Mouse (Mus musculus) brain, adult 2 months (tissue): ENCODE data around the gene Lipa.

Experiments used
- DNase-seq: peaks from one replicate; pipeline ENCODE4 v3.0.0; 2011; ENCODE audit warnings: low read depth, low spot score

The Lipa gene

DNA sequence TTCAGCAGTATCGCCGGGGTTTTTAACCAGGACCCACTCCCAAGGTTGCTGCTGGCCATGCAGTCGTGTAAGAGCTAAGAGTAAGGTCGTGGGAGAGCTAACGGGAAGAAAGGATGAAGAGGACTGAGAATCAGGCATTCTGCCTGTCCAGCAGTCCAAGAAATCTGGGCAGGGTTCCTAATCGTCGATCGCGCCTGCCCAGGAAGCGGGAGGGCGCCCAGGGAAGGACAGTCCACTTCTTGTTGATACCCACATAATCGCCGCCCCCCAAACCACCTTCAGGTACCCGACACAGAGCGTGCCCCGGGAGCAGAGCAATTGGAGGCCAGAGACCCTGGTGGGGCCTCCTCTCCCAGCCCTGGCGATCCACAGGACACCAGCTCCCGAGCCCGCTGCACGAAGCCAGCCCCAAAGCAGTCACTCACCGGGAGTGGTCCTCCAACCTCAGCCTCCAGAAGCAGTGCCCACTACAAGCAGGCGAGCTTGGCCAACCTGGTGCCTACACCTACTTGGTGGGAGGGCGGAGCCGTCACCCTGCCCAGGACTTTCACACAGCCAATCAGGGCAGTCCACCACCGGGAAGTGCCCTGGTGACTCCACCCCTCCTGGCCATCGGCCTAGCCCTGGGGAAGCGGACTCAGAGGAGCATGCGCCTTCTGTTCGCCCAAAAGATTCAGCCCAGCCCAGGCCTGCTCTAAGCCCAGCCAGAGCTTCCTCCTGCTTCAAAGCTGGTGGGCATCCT, at the start of gene Lipa:
Lipa (minus strand) TSS at position 534 of the 742 bp plus-strand sequence.
- peak; percentile 99 for DNase-seq

DNA sequence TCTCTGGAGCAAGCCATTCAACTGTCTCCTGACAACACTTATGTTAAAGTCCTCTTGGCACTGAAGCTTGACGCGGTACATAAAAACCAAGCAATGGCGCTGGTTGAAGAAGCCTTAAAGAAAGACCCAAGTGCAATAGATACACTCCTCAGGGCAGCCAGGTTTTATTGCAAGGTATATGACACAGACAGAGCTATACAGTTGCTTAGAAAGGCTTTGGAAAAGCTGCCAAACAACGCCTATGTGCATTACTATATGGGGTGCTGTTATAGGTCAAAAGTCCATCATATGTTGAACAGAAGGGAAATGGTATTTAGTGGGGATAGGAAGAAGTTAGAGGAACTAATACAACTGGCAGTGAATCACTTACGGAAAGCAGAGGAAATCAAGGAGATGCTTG, 46.4 kb upstream of the Lipa start:
- no peak for DNase-seq

DNA sequence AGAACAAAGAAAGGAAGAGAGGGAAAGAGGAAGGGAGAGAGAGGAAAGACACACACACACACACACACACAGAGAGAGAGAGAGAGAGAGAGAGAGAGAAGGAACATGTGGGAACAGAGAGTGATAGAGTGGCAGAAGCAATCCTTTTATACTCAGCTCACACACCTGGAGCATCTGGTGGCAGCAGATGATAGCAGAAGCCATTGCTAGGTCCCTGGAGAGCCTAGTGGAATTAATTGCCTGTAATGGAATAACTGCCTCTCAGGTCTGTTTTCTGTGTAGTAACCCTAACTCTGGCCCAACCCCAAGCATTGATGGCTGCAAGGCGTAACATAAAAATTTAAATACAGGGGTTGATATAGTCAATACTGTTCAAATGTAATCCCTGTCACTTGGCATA, 43.8 kb upstream of the Lipa start:
- no peak for DNase-seq

DNA sequence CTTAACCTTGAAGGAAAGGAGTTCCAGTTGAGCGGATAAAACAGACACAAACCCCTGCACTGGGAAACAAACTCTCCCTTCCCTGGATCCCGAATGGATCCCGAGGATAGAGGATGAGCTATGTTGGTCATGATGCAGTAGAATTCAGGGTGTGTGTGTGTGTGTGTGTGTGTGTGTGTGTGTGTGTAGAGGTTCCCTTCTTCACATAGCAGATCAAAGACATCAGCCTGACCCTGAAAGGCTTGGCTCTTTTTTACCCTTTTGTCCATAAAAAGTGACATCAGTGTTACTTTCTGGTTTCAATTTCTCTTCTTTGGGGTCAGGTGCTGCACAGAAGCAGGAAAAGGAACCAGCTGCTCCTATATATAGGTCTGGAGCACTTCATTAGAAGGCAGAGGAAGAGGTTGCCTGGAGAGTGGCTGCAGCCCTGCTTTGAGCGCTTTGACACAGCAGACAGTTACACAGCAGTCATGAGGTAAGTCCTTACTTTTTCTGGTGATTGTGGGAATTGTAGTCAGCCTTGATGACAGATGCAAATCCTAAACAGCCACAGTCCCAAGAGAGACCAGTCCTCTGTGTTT, 42.7 kb upstream of the Lipa start:
- DNase-seq = peak; percentile 52

DNA sequence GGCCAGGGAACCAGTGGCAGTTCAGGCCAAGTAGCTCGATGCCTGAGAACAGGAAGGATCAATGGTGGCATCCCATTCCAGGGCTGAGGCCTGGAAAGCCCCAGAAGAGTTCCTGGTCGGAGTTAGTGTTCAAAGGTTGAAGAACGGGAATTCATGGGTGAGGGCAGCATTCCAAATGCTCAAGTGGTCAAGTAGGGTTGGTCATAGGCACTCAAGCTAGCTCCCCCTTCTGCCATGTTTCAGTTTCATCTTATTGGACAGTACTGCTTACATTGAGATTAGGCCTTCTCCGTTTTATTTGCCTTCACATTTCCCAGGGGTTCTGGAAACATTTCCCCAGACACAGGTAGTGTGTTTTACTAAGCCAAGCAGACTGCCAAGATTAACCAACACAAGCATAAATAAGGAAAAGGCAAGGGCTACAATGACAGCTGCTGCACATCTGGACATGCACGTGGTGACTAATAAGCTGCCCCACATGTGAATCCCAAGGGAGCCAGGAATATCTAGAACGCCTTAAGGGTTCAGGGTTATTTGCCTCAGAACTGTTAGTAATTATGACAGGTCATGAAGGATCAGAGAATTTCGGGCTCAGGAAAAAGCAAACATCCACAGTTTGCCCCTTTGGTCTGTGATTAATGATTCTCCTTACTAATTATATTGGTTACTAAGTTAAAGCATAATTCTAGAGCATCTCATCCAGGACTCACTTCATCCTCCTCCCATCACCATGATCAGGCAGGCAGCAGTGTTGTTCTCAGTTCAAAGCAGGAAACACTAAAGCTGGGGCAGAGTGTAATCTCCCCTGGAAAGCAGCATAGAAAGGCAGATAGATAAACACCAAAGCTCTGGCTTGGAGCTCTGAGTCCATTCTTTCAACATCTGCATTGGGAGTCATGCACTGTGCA, 42.0 kb upstream of the Lipa start:
- no peak for DNase-seq

DNA sequence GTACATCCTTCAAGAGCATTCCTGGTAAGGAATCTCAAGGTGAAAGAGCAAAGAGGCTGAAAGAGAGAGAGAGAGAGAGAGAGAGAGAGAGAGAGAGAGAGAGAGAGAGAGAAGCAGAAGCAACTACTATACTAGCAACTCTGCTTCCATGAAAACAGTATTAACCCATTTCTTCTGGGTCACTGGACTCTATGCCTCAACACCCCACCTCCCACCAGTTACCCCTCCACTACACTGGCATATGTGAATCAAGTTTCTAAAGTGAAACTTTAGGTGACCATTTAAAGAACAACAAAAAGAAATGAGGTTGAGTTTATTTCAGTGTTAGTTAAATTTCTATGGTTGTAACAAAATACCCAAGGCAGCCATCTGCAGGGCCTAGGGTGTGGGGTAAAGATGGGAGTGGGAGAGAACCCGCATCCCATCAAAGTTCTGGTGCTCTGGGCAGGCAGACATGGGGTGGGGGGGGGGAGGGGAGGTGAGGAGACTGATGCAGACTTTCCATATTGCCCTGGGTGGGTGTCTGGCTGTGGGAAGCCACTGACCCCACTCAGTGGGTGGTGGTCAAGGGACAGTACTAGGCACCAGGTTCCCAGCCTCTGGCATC, 39.0 kb upstream of the Lipa start:
- DNase-seq = no peak

DNA sequence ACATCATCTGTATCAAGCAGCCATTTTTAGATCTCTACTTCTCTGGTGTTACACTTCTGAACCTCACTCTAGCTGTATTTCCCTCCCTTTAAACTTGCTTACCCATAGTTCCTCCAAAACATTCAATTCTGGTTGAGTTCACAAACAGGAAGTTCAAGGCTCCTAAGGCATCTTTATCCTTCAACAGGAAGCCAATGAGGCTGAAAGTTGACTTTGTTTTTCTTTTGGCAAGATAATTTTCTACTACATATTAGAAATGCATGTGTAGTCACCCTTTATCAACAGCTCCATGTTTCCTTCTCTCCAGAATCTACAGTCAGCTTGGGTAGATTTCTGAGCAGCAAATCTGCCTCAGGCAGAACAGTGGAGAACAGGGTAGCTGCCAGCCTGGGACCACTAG, 35.3 kb upstream of the Lipa start:
- no peak for DNase-seq

DNA sequence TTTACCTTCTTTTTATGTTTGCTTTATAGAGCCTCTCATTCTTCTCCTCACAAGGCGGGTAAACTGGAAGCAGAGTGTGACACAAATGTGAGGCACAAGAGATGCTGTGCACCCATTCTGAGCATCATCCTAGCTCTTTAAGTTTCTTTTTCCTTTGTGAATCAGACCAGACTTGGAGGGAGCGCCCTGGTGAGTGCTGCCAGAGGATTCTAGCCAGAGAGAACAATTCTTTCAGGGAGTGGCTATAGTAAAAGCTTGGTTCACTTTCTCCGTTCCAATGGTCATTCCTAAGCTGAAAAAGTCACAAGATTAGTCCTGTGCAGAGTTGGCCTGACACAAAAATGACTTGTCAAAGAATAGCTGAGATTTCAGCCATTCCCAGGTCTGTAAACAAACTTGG, 29.3 kb upstream of the Lipa start:
- DNase-seq = no peak

DNA sequence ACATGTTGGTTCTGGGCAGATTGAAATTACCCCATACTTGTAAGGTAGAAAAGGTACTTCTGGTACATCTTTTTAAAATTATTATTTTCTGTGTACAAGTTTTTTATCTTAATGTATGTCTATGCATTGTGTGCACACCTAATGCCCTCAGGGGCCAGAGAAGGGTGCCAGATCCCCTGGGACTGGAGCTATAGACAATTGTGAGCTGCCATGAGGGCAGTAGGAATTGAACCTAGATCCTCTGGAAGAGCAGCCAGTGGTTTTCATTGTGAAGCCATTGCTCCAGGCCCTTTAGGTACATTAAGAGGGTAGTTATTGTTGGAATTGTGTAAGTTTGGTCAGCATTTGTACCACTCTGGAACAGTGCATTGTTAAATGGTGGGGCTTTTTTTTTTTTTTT, 26.8 kb upstream of the Lipa start:
- DNase-seq = no peak

DNA sequence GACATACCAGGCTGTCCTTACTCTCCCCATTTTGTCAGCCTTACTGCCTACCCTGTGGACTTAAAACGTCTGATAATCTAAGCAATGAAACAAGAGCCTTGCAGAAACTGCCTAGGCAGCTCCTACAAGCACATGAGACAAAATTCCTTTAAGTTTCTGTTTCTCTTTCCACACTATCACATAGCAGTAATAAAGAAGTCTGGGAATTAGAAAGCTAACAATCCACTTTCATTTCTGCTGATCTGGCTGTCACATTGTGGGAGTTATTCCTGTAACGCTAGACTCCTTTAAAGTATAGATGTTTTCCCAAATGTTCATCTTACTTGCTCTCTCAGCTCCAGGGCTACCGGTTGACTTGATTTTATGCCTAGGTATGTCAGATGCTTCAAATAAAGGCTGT, 26.2 kb upstream of the Lipa start:
- no peak for DNase-seq

DNA sequence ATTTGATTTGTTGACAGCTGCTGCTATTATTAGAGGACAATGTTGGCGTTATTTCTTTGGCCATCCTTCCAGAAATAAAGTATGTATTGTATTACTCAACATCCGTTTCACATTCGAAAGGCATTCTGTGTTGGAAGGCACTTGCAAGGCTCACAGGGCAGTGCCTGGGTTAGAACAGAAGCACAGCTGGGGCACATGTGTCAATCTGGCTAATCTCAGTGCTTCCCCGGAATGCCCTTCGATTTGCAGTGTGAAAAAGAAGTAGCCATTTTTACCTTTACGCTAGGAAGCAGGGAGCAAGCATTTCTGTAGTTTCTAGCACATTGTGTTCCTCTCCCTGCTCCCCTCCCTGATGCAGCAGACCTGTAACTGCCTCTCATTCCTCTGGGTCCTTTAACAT, 25.7 kb upstream of the Lipa start:
- peak; percentile 43 for DNase-seq

DNA sequence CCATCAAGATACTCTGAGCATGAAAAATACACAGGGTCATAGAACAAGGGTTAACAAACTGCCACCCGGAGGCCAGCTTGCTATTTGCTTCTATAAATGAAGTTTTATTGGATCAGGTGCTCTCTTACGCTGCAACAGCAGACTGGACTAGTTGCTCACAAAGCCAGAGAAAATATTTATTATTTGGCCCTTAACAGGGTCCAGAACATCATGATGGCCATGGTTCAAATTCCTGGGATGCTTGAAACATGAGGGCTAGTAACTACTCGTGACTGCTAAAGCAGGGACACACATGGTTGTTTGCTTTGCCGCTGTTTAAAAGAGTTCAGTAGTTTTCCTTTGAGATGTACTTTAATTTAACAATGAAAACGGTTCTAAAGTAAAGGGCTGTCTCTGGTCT, 24.7 kb upstream of the Lipa start:
- no peak for DNase-seq

DNA sequence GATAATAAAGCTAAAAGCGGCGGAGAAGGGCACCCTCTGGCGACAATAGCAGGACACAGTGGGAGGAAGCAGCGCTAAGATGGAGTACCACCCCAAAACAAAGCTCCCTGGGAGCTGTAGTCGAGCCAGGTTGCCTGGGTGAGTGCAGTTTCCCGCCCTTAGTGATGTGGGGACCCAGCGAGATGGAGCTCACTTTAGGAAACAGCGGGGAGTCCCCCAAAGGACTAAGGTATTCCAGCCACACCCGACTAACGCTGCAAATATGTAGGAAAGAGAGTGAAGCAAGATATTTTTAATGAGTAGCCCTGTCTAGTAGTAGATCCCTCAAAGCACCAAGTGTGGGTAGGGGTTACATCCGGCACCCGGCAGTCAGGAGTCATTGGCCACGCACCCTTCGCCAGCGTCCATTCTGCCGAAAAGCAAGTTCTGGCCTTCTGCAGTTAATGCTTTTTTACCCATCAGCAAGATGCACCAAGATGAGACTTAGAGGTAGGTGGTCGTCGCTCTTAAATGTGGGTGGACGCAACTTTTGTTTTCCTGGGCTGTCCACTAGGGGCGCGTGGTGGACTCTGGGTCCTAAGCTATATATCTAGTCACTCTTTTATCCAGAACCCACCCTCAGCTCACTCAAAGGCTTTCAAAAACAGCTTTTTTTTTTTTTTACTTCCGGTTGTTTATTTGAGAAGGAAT, 23.4 kb upstream of the Lipa start, which contains the start of gene Ifit2:
Ifit2 (plus strand) TSS at position 161 of the 690 bp plus-strand sequence.
- peak; percentile 94 for DNase-seq

DNA sequence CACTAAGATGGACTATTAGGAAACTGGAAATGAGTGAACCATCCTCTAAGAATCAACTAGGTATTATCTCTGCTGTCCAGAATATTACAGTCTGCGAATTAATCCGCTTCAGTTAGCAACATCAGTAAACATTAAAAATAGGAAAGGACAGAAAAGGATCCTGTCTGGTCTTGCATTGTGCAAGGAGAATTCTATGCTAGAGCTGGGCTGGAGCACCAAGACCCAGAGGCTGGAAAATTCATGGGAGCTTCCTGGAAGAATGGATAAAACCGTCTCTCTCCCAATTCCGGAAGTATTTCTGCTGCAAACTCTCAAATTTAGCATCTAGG, 22.9 kb upstream of the Lipa start:
- no peak for DNase-seq

DNA sequence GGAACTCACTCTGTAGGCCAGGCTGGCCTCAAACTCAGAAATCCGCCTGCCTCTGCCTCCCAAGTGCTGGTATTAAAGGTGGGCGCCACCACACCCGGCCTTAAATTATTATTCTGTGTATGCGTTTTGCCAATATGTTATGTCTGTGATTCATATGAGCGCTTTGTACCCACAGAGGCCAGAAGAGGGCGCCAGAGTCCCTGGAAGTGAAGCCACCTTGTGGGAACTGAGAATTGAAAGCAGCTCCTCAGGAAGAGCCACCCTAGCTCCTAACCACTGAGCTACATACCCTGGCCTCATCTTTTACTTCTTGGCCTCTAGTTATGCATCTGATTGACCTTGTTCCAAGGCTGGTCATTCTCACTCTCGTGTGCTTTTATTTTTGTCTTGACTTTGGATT, 20.7 kb upstream of the Lipa start:
- peak; percentile 83 for DNase-seq

DNA sequence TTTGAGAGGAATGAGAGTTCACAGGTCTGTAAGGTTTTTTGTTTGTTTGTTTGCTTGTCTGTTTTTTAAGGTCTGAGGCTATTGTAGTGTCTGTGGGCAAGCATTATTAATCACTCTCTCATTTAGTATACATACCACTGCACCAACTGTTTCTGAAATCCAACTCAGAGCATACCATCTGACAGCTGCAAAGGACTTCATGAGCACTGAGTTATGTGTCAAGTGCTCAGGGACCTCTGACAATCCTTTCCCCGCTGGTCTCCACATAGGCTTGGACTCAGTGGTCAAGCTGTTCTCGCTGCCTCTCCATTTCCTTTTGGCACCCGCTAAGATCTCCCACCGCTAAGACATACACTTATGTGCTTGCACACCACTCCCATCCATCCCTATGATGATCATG, 18.9 kb upstream of the Lipa start:
- no peak for DNase-seq

DNA sequence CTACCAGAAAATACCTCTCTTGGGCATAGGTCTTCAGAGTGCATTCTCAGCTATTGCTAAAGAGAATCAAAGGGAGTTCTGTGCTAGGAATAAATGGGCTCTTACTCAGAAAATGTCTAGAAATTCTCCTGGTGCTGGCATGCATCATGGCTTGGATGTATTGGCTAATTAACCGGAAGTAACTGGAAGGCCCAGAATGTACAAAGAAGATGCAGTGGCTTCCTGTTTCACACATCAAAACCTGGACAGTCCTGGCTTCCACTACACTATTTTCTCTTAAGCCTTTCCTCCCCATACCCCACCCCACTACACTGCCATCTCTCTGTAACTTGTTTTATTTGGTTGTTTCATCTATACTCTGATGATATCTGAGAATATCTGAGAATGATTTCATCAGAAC, 12.1 kb upstream of the Lipa start:
- no peak for DNase-seq

DNA sequence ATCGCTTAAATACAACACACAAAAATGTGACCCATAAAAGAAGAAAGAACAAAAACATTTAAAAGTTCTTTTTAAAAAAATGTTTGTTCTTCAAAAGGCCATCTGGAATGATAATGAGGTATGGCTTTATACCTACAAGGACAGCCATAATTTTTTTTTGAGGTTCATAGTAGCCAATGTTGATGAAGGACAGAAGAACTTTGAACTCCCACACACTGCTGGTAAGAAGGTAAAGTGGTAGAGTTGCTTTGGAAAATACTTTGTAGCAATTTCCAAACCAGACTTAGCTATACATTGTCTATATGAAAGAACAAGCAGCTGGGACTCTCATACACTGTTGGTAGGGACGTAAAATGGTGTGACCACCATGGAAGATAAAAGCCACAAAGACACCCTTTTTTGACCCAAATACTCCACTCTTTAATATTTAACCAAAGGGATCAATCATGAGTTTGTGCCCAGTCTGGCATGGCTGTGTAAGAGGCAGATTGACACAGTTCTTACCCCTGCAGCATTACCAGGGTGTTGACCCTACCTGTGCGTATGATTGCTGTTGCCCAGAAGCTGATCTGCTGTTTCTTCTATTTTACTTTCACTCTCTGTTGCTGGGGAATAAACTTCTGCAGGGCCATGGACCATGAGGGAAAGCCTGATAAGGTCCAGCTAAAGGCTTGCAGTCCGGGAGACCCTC, 4.9 kb upstream of the Lipa start:
- DNase-seq = no peak

DNA sequence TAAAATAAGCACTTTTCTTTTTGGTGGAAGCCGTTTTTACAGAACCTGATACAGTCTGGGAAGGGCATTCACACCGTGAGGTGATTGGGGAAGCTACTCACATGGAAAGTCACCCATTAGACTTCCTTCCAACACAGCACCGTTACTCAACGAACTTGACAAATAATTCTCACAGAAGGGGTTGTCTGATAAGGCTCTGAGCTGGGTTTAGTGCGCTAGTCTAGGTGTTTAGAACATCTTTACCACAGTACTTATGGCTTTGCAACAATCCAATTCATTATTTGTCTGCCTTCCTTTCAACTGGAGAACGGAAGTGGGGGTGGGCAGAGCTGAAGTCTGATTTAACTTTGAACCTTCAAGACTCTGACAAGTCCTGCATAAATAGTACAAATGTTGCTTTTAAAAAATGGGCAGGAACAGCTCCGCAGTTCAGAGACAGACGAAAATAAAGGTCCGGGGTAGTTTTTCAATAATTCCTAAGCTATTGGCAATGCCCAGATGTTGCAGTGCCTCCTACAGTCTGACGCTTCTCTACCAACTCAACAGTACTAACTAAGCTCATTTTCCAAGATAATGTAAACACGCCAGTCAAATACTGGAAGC, 852 bp downstream of the Lipa start:
- DNase-seq = peak; percentile 41

DNA sequence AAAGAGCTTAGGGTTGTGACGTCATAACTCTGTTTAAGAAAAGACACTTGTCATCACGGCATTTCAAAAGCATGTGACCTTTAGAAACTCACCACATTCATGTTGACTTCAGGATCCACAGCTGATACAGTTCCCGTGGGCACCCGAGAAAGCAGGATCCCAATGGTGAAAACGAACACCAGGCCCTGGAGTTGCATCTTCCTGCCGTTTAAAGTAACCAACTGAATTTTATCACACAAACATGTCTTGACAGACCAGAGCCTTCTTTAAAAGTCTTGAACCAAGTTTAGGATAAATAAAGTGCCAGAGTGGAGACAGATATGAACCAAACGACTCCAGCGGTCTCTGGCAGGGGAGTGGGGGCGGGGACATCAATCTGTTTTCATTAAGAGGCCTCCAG, 2.6 kb downstream of the Lipa start:
- DNase-seq = no peak
